Mouse (Mus musculus): ENCODE measurements around the gene Crim1. TPM values are rescaled to one million over a fixed set of nuclear protein-coding genes. Genes with fewer than 3 reads are reported as not detected.
A peak's percentile ranks its signal among the peaks of the same experiment; 100 is the strongest.

Gene Crim1
- total and polyA plus RNA-seq, 3 experiments: 14.1 to 72.8 (median 21.9) TPM

DNA sequence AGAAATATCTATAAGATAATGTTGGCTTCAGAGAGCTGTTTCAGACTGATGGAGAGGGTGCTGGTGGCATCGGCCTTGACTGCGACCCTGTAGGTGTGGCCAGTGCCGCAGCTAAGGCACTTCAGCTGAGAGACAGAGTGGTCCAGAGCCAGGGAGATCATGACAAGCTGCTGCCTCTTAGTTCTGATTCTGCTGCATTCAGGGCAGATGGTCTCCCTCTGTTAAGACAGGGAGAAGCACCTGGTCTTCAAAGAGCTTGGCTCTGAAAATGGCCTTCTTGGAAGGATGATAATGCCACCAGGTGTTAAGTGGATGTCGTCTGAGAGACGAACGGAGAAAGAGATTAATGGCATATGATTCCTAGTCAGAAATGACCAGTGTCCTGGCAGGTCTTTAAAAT is 33.8 kb downstream of the Crim1 start:
- no peaks in the 10 kb centered on the region for H3K27me3 ChIP-seq (replicated peaks)
- H3K9ac ChIP-seq (ENCODE audit: insufficient read depth, low read depth): no peak overlapping the region
- H3K36me3 ChIP-seq (replicated peaks in 1 of 2; ENCODE audit: control insufficient read depth in 1 of 2, insufficient read depth in 1 of 2, low read length in 1 of 2): peaks cover 18 to 62% of the 10 kb centered on the region in 2 experiments
- in situ Hi-C loops (cut with MboI; ENCODE audit: low pct_ligation_motif_present, low pct_unique_long_range_greater_than_20kb, low sequenced_read_pairs) (no loop called here), dilution Hi-C loops (cut with MboI; ENCODE audit: extremely low pct_ligation_motif_present, extremely low pct_unique_long_range_greater_than_20kb, low sequenced_read_pairs) (no loop called here)
- H3K79me2 ChIP-seq (replicated peaks; ENCODE audit: control insufficient read depth, extremely low read depth, insufficient read depth, poor library complexity, severe bottlenecking): peaks cover 44% of the 10 kb centered on the region
- H3K4me2 ChIP-seq (ENCODE audit: insufficient read depth, low read depth, poor library complexity, severe bottlenecking): no peak overlapping the region
- H3K4me3 ChIP-seq (replicated peaks in 1 of 3; ENCODE audit: low read depth in 2 of 3, low read length in 2 of 3, poor library complexity in 1 of 3): no peak overlapping the region
- DNase-seq (ENCODE audit: extremely low read depth): no peak
- H3K4me1 ChIP-seq (ENCODE audit: control insufficient read depth in 1 of 2, insufficient read depth in 2 of 2): peaks cover 9 to 39% of the 10 kb centered on the region in 2 experiments
- H3K9me3 ChIP-seq (replicated peaks; ENCODE audit: low read length): no peaks in the 10 kb centered on the region
- TF ChIP-seq HCFC1 (IDR thresholded peaks at IDR 0.05; ENCODE audit: low read depth, low read length): no peak
- TF ChIP-seq MEF2A (IDR thresholded peaks at IDR 0.05; ENCODE audit: borderline replicate concordance, low read depth, low read length): no peak
- no peak for TF ChIP-seq UBTF (IDR thresholded peaks at IDR 0.05; ENCODE audit: low read depth, low read length)
- TF ChIP-seq ELF1 (IDR thresholded peaks at IDR 0.05; ENCODE audit: low read depth, low read length): no peak
- no peak for TF ChIP-seq PAX5 (IDR thresholded peaks at IDR 0.05; ENCODE audit: low read length)
- no peak for TF ChIP-seq CTCF (conservative IDR thresholded peaks at IDR 0.05 in 1 of 2, IDR thresholded peaks at IDR 0.05 in 1 of 2; ENCODE audit: low read depth in 2 of 2, low read length in 2 of 2)
- H3K27ac ChIP-seq (ENCODE audit: insufficient read depth, low read depth): no peak overlapping the region

DNA sequence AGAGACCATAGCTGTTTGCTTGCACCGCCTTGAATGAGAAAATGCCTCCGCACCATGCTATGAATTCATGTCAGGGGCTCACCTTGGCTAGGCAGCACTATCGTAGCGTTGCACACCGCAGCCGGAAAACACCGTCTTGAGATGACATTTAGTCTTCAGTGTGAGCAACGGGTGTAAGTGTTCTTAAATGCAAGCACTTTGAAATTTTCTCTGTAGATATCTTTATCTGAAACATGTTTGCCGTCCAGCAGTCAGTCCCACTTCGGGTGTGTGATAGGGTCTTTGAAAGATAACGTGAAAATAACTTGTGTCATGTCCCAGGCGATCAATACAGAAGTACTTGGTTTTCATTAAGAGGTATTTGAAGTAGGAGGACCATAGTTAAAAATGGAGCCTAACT is 36.1 kb downstream of the Crim1 start:
- DNase-seq (ENCODE audit: extremely low read depth): no peak
- no peaks in the 10 kb centered on the region for H3K27me3 ChIP-seq (replicated peaks)
- H3K4me3 ChIP-seq (replicated peaks in 1 of 3; ENCODE audit: low read depth in 2 of 3, low read length in 2 of 3, poor library complexity in 1 of 3): no peak overlapping the region
- peaks cover 16 to 54% of the 10 kb centered on the region in 2 experiments for H3K36me3 ChIP-seq (replicated peaks in 1 of 2; ENCODE audit: control insufficient read depth in 1 of 2, insufficient read depth in 1 of 2, low read length in 1 of 2)
- no peak overlapping the region for H3K27ac ChIP-seq (ENCODE audit: insufficient read depth, low read depth)
- no peak overlapping the region for H3K9ac ChIP-seq (ENCODE audit: insufficient read depth, low read depth)
- peaks cover 26 to 53% of the 10 kb centered on the region in 2 experiments for H3K4me1 ChIP-seq (ENCODE audit: control insufficient read depth in 1 of 2, insufficient read depth in 2 of 2)
- no peak for TF ChIP-seq POLR2A (IDR thresholded peaks at IDR 0.05; ENCODE audit: low read depth, low read length)
- TF ChIP-seq UBTF (IDR thresholded peaks at IDR 0.05; ENCODE audit: low read depth, low read length): no peak
- TF ChIP-seq ZC3H11A (IDR thresholded peaks at IDR 0.05; ENCODE audit: low read depth, low read length): no peak
- no peak for TF ChIP-seq JUND (conservative IDR thresholded peaks at IDR 0.05; ENCODE audit: low read depth, low read length)
- no peak for TF ChIP-seq USF1 (IDR thresholded peaks at IDR 0.05; ENCODE audit: low read depth, low read length)
- no peak for TF ChIP-seq KAT2A (IDR thresholded peaks at IDR 0.05; ENCODE audit: insufficient replicate concordance, low read length)
- no peak overlapping the region for H3K4me2 ChIP-seq (ENCODE audit: insufficient read depth, low read depth, poor library complexity, severe bottlenecking)
- dilution Hi-C loops (cut with MboI; ENCODE audit: extremely low pct_ligation_motif_present, extremely low pct_unique_long_range_greater_than_20kb, low sequenced_read_pairs): no loop called here
- in situ Hi-C loops (cut with MboI; ENCODE audit: low pct_ligation_motif_present, low pct_unique_long_range_greater_than_20kb, low sequenced_read_pairs): no loop called here
- H3K79me2 ChIP-seq (replicated peaks; ENCODE audit: control insufficient read depth, extremely low read depth, insufficient read depth, poor library complexity, severe bottlenecking): peaks cover 49% of the 10 kb centered on the region
- H3K9me3 ChIP-seq (replicated peaks; ENCODE audit: low read length): no peaks in the 10 kb centered on the region

DNA sequence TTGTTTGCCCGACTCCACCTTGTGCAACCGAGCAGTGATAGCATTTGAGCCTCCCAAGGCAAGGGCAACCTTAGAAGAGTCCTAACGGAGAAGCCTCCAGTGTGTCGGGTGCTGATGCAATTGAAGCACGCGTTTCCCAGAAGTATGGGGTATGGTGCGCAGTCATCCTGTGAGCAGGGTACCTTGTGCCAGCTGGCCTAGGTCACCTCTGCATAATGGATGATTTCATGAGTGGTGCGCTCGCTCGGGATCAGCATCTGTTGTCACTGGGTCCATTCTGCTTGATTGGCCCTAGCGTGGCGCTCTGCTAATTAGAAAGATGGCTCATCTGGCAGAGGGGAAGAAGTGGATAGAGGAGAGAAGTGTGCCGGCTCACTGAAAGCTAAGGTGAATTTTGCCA is 37.9 kb downstream of the Crim1 start:
- dilution Hi-C loops (cut with MboI; ENCODE audit: extremely low pct_ligation_motif_present, extremely low pct_unique_long_range_greater_than_20kb, low sequenced_read_pairs): no loop called here

More for the DNA sequence above, 37.9 kb downstream of the Crim1 start:
- no peak overlapping the region for H3K4me2 ChIP-seq (ENCODE audit: insufficient read depth, low read depth, poor library complexity, severe bottlenecking)
- peaks cover 54% of the 10 kb centered on the region for H3K79me2 ChIP-seq (replicated peaks; ENCODE audit: control insufficient read depth, extremely low read depth, insufficient read depth, poor library complexity, severe bottlenecking)
- in situ Hi-C loops (cut with MboI; ENCODE audit: low pct_ligation_motif_present, low pct_unique_long_range_greater_than_20kb, low sequenced_read_pairs): no loop called here
- H3K9ac ChIP-seq (ENCODE audit: insufficient read depth, low read depth): no peak overlapping the region
- H3K27me3 ChIP-seq (replicated peaks): no peaks in the 10 kb centered on the region
- no peaks in the 10 kb centered on the region for H3K9me3 ChIP-seq (replicated peaks; ENCODE audit: low read length)
- H3K4me3 ChIP-seq (replicated peaks in 1 of 3; ENCODE audit: low read depth in 2 of 3, low read length in 2 of 3, poor library complexity in 1 of 3): no peak overlapping the region
- peaks cover 8 to 48% of the 10 kb centered on the region in 2 experiments for H3K36me3 ChIP-seq (replicated peaks in 1 of 2; ENCODE audit: control insufficient read depth in 1 of 2, insufficient read depth in 1 of 2, low read length in 1 of 2)
- peak overlapping the region; percentile 7 for H3K27ac ChIP-seq (ENCODE audit: insufficient read depth, low read depth)
- peaks cover 36 to 67% of the 10 kb centered on the region in 2 experiments for H3K4me1 ChIP-seq (ENCODE audit: control insufficient read depth in 1 of 2, insufficient read depth in 2 of 2)
- no peak for DNase-seq (ENCODE audit: extremely low read depth)
- TF ChIP-seq SMC3 (IDR thresholded peaks at IDR 0.05; ENCODE audit: low read depth, low read length): no peak
- TF ChIP-seq MAZ (IDR thresholded peaks at IDR 0.05; ENCODE audit: low read depth, low read length): no peak
- no peak for TF ChIP-seq ZKSCAN1 (IDR thresholded peaks at IDR 0.05; ENCODE audit: borderline replicate concordance, low read depth, low read length)
- no peak for TF ChIP-seq ZNF384 (IDR thresholded peaks at IDR 0.05; ENCODE audit: low read depth, low read length)
- TF ChIP-seq CHD1 (IDR thresholded peaks at IDR 0.05; ENCODE audit: low read depth, low read length): no peak
- no peak for TF ChIP-seq MAX (IDR thresholded peaks at IDR 0.05; ENCODE audit: low read length)
- TF ChIP-seq UBTF (IDR thresholded peaks at IDR 0.05; ENCODE audit: low read depth, low read length): no peak
- TF ChIP-seq E2F4 (IDR thresholded peaks at IDR 0.05; ENCODE audit: insufficient replicate concordance, low read depth, low read length): no peak
- no peak for TF ChIP-seq CTCF (conservative IDR thresholded peaks at IDR 0.05 in 1 of 2, IDR thresholded peaks at IDR 0.05 in 1 of 2; ENCODE audit: low read depth in 2 of 2, low read length in 2 of 2)
- TF ChIP-seq ELF1 (IDR thresholded peaks at IDR 0.05; ENCODE audit: low read depth, low read length): no peak
- TF ChIP-seq TBP (conservative IDR thresholded peaks at IDR 0.05; ENCODE audit: low read depth, low read length): no peak
- TF ChIP-seq POLR2AphosphoS2 (IDR thresholded peaks at IDR 0.05; ENCODE audit: low read depth, low read length): no peak
- no peak for TF ChIP-seq EP300 (IDR thresholded peaks at IDR 0.05; ENCODE audit: low read length)

Data from CH12.LX (cell line).